Mouse (Mus musculus) heart, adult 18-20 months (tissue): ENCODE measurements around the gene Olah. TPM values are rescaled to one million over a fixed set of nuclear protein-coding genes. Genes with fewer than 3 reads are reported as not detected.
"Not testable (repeated sequence)": the region's sequence is repeated elsewhere in the genome, so short reads cannot be mapped to it uniquely, and the experiment has no call there.

Experiments
- DNase-seq, 2 experiments: peaks; one replicate each; pipeline ENCODE4 v3.0.0; 2021 to 2022; ENCODE audit warnings: mixed read lengths in 1 of 2
- long read RNA-seq, 2 experiments: library from polyadenylated mRNA; stranded (forward); transcript quantifications; one replicate each; pipeline ENCODE4 v2.0.0; 2021
- total RNA-seq, 2 experiments: library from RNA; stranded (reverse); gene quantifications; 2 replicates each; pipeline ENCODE4 v1.2.3; 2021

Gene Olah
- total RNA-seq, result not detected
- long read RNA-seq, experiment 1, result 0 reads
- long read RNA-seq, experiment 2, result 0 reads

GRCm38 (mm10) chr2:3397110-3397509 is at the start of gene Olah:
Olah (minus strand) TSS chr2:3397210.
- not testable (repeated sequence) for DNase-seq

- DNase-seq, result no peak
Measured at GRCm38 (mm10) chr2:3445984-3446383, 49.0 kb upstream of the Olah start.

GRCm38 (mm10) chr2:3444206-3444605 is 47.2 kb upstream of the Olah start:
- no peak for DNase-seq

GRCm38 (mm10) chr2:3437956-3438355 is 40.9 kb upstream of the Olah start:
- no peak for DNase-seq

GRCm38 (mm10) chr2:3435369-3436061 is 38.5 kb upstream of the Olah start:
- DNase-seq, result no peak

- DNase-seq, result no peak
Measured at GRCm38 (mm10) chr2:3430956-3431355, 33.9 kb upstream of the Olah start.

- DNase-seq, result no peak
Measured at GRCm38 (mm10) chr2:3424579-3424910, 27.5 kb upstream of the Olah start.

- DNase-seq, result peak; percentile 92 to 96
Measured at GRCm38 (mm10) chr2:3423841-3424578, 27.0 kb upstream of the Olah start, which contains the start of gene Dclre1c. Dclre1c (plus strand) TSS chr2:3424131.

- DNase-seq, result no peak
Measured at GRCm38 (mm10) chr2:3422548-3422947, 25.5 kb upstream of the Olah start, which contains the start of gene Meig1. Meig1 (minus strand) TSS chr2:3422648.

GRCm38 (mm10) chr2:3420157-3420556 is 23.1 kb upstream of the Olah start:
- no peak for DNase-seq

- peak; percentile 98 for DNase-seq
Measured at GRCm38 (mm10) chr2:3418883-3419431, 21.9 kb upstream of the Olah start.

- DNase-seq, result no peak
Measured at GRCm38 (mm10) chr2:3415676-3416075, 18.7 kb upstream of the Olah start.

- peak; percentile 15 to 63 for DNase-seq
Measured at GRCm38 (mm10) chr2:3414241-3414640, 17.2 kb upstream of the Olah start.

GRCm38 (mm10) chr2:3407756-3408155 is 10.7 kb upstream of the Olah start:
- no peak for DNase-seq

- DNase-seq, result no peak
Measured at GRCm38 (mm10) chr2:3405981-3406380, 9.0 kb upstream of the Olah start.

- DNase-seq, result no peak
Measured at GRCm38 (mm10) chr2:3391945-3392344, 5.1 kb downstream of the Olah start.

- no peak for DNase-seq
Measured at GRCm38 (mm10) chr2:3387105-3387860, 9.7 kb downstream of the Olah start.

- no peak for DNase-seq
Measured at GRCm38 (mm10) chr2:3365127-3365526, 31.9 kb downstream of the Olah start.

- DNase-seq, result no peak
Measured at GRCm38 (mm10) chr2:3361067-3361466, 35.9 kb downstream of the Olah start.

- DNase-seq, result no peak
Measured at GRCm38 (mm10) chr2:3357887-3358286, 39.1 kb downstream of the Olah start.

- no peak for DNase-seq
Measured at GRCm38 (mm10) chr2:3356311-3356710, 40.7 kb downstream of the Olah start.

- peak in 1 of 2 experiments; percentile 7 for DNase-seq
Measured at GRCm38 (mm10) chr2:3355793-3356192, 41.2 kb downstream of the Olah start.

- DNase-seq, result no peak
Measured at GRCm38 (mm10) chr2:3353160-3353559, 43.9 kb downstream of the Olah start.
